Mouse (Mus musculus) neutrophil, adult 59 days (primary cell): ENCODE results near the gene Cct8. TPM values are rescaled to one million over a fixed set of nuclear protein-coding genes. Genes with fewer than 3 reads are reported as not detected.

Source experiments
- total RNA-seq, 2 experiments: library from RNA; stranded (reverse); gene quantifications; 1 replicate in 1 of 2; 2 replicates in 1 of 2; pipeline ENCODE4 v1.2.4; 2023

Gene Cct8
- total RNA-seq: 100 to 1,000 TPM in 1 of 2 experiments, 10 to 100 TPM in 1; 85.5 to 102 TPM

DNA sequence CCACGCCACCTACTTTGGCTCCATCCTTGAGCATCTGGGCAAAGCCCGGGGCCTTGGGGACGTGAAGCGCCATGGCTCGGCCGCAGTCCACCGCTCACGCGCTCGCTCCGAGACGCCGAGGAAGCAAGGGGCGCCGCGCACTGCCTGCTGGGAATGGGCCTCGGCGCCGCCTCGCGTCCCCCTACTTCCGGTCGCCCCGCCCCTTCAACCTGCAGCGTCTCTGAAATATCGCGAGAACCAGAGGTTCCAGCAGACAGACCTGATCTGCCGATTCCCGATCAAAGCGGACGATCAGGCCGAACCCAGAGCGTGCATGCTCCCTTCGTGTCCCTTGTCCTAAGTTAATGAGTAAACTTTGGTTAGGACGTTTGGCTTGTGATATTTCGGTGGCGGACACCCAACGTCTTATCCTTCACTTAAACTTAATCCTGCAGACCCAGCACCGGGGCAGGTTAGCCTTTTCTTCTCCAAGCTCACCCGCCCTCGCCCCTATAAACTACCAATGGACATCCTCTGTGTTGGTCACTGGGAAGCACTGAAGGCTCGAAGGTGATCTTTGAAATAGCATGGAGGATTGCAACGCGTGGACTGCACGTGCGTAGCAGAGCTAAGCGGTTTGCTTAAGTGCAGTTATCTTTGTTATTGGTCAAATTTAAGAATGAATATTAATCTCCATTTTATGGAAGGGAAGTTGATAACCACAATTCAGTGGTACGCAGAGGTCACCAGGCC, at the start of gene Cct8:
Gene Cct8 (minus strand): TSS at position 158 of the 732 bp plus-strand sequence.

DNA sequence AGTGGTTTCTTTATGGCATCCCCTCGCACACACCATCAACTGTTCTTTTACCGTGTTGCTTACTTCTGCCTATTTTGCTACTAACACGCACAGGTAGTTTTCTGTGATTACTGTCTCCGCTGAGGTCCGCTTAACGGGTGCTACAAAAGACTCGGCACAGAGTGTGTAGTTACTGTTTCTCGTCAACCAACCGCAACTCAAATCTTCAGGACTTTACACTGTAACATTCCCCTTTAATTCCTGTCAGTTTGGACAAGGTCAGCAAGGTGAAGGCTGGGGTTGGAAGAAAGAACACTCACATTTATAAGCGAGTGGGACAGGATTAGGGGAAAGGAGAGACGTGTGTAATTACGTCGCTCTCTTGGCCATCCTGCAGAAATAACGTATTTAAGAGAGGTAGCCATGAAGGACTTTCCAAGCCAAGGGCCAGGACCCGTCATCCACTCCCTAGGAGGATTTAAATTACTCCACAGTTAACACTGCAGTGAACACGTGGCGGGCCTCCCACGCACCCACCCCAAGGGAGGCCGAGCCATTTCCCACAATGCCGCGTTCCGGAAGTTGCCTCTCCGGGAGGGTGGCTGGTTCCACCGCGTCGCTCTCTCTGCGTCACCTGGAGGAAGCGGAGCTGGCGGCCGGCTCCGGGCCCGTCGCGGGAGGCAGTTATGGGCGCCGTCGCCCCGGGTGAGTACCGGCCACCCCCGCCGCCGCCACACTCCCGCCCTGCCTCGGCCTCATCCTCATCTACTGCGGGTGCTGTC, 41.1 kb downstream of the Cct8 start, which contains the start of gene Usp16:
Gene Usp16 (plus strand): TSS at position 285 of the 761 bp plus-strand sequence.

DNA sequence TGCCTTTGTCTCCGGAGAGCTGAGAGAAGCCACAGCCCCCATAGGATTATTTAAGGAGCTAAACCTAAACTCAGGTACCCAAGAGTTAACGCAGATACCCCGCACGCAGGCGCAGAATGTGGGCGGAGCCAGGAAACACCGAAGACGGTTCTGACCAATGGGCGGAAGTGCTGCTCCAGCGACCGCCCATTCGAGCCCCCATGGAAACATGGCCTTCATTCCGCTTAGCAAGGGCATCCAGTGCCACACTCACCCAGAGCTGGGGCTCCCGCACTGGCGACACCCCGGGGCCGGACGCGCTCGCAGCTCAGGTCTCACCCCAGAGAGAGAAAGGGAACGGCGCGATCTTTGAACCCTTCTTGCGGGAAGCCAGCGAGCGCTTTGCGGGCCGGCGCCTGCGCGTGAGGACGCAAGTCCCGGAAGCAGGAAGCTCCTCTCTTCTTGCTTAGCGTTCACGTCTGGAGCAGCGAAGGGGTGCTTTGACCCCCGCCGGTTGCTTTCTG, 55.4 kb downstream of the Cct8 start, which contains the start of gene Rwdd2b:
Gene Rwdd2b (minus strand): TSS at position 390 of the 503 bp plus-strand sequence.

Other genes with a start within 250 kb of the Cct8 start
- gene N6amt1, start 141.7 kb downstream of the Cct8 start, total RNA-seq: 1 to 10 TPM; 4.2 to 5.3 TPM
- 10 to 100 TPM; 26.3 to 27.7 TPM for gene Ltn1, start 63.3 kb downstream of the Cct8 start, total RNA-seq
- gene Rwdd2b, start 55.3 kb downstream of the Cct8 start, total RNA-seq: 1 to 10 TPM; 2.8 to 4.2 TPM
- gene Usp16, start 41.2 kb downstream of the Cct8 start, total RNA-seq: 10 to 100 TPM; 49.9 to 52.5 TPM
- gene Map3k7cl, start 57.5 kb upstream of the Cct8 start, total RNA-seq: not detected
- 10 to 100 TPM; 73.8 to 89.6 TPM for gene Bach1, start 203.1 kb upstream of the Cct8 start, total RNA-seq